Mouse (Mus musculus) heart, embryonic 13.5 days (tissue): ENCODE measurements around the gene Slc44a5. TPM values are rescaled to one million over a fixed set of nuclear protein-coding genes. Genes with fewer than 3 reads are reported as not detected.
"Not testable (repeated sequence)": the region's sequence is repeated elsewhere in the genome, so short reads cannot be mapped to it uniquely, and the experiment has no call there.

Experiments used
- ATAC-seq: fragments of 200-750 bp; cut with Nextera tagmentation; 2 replicates; pipeline ENCODE4 v1.8.0; 2017; ENCODE audit warnings: moderate TSS enrichment; ENCODE audit not compliant: insufficient number of reproducible peaks, low FRiP score, low TSS enrichment; ENCODE audit errors: extremely low read depth
- H3K27ac ChIP-seq: fragments of 300-500 bp; sonication (generic); replicated peaks from 2 replicates; pipeline ENCODE4 v1.5.1; 2015; ENCODE audit warnings: moderate library complexity, mild to moderate bottlenecking, inconsistent platforms
- H3K27me3 ChIP-seq: fragments of 300-500 bp; sonication (generic); replicated peaks from 2 replicates; pipeline ENCODE4 v1.6.1; 2015; ENCODE audit warnings: mild to moderate bottlenecking, inconsistent platforms
- H3K36me3 ChIP-seq: fragments of 300-500 bp; sonication (generic); 2 replicates; pipeline ENCODE4 v1.6.1; 2015; ENCODE audit warnings: mild to moderate bottlenecking, inconsistent platforms
- H3K4me1 ChIP-seq: fragments of 300-500 bp; sonication (generic); 2 replicates; pipeline ENCODE4 v1.6.1; 2015; ENCODE audit warnings: inconsistent platforms
- H3K4me2 ChIP-seq: fragments of 300-500 bp; sonication (generic); 2 replicates; pipeline ENCODE4 v1.6.1; 2015; ENCODE audit warnings: inconsistent platforms, mild to moderate bottlenecking, moderate library complexity
- H3K4me3 ChIP-seq: fragments of 300-500 bp; sonication (generic); 2 replicates; pipeline ENCODE4 v1.5.1; 2015; ENCODE audit warnings: moderate library complexity, mild to moderate bottlenecking, inconsistent platforms
- H3K9ac ChIP-seq: fragments of 300-500 bp; sonication (generic); 2 replicates; pipeline ENCODE4 v1.6.1; 2015; ENCODE audit warnings: inconsistent platforms, mild to moderate bottlenecking, moderate library complexity
- H3K9me3 ChIP-seq: fragments of 300-500 bp; sonication (generic); 2 replicates; pipeline ENCODE4 v1.6.1; 2016; ENCODE audit warnings: inconsistent platforms
- WGBS: fragments of 180-500 bp; shearing (Covaris S2); methylation state at CpG from one replicate; pipeline ENCODE4 v1.1.7; 2015; ENCODE audit warnings: mixed read lengths; 5-methylcytosine and 5-hydroxymethylcytosine counted together
- polyA plus RNA-seq: library from polyadenylated mRNA; unstranded; fragments of >200 nt; fragmentation: Nextera tagmentation; extraction: Ambion mirVana; gene quantifications from 2 replicates; pipeline ENCODE4 v1.2.1, GENCODE M21; 2015

Gene Slc44a5
- polyA plus RNA-seq, 1 experiment from 2014 or later: 0.76 TPM

DNA sequence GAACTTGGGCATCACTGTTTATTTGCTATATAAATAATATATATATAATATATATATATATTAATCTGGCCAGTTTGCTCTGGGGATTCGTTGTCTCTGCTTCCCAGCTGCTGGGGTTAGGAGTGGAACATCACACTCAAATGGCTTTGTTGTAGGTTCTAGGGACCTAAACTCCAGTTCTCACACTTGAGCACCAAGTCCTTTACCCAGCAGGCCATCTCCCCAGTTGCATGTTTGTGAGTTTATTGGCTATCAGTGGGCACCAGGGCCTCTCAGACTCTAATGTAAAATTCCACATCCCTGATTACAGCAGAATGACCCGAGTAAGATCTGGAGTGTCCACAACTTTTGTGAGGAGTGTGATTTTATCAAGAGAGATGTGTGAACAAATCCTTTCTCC, 161.5 kb downstream of the Slc44a5 start:
- Histone ChIP-seq H3K4me2 (no peak overlapping the region), H3K27ac (no peak overlapping the region), H3K27me3 (no peaks in the 10 kb centered on the region), H3K4me3 (no peak overlapping the region), H3K36me3 (no peaks in the 10 kb centered on the region), H3K9ac (no peak overlapping the region), H3K9me3 (no peaks in the 10 kb centered on the region), H3K4me1 (peaks cover 7% of the 10 kb centered on the region)
- ATAC-seq: no peak
- 65% methylated on average over 2 of the region's 2 CpGs for WGBS

DNA sequence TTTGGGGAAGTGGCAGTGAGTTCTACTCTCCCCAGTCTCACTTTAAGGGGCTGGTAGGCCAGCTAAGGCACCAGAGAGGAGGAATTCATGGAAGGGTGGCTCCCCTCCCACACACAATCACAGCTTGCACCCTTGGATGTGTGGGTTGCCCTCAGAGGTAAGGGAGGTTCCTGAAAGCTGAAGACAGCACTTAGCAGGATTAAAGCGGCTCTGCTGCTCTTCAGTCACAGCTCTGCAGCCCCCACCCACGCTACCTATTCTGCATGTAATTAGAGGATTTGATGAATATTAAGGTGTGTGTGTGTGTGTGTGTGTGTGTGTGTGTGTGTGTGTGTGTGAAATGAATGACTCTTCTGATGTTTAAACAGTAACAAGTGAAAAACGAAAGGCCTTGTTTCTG, 163.3 kb downstream of the Slc44a5 start:
- WGBS: 64% methylated on average over 3 of the region's 3 CpGs
- Histone ChIP-seq H3K4me2 (no peak overlapping the region), H3K4me3 (no peak overlapping the region), H3K27ac (no peak overlapping the region), H3K36me3 (no peaks in the 10 kb centered on the region), H3K27me3 (no peaks in the 10 kb centered on the region), H3K4me1 (no peaks in the 10 kb centered on the region), H3K9me3 (no peaks in the 10 kb centered on the region), H3K9ac (no peak overlapping the region)
- no peak for ATAC-seq

DNA sequence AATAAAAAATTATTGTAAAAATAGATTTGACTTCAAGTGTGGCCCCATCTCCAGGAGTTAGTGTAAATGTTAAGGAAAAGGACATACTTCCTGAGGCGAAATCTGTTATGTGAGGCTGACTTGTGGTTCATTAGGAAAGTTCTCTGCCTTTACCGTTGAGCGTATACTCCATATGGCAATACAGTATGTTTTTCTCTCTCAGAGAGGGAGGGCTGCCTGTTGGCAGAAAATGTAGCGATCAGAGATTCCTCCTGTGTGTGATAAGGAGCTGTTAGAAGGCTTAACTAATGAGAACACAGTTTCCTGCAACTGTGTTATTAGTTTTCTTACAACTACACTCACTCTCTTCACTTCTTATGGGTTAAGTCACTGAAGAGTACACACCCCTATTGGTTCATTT, 168.1 kb downstream of the Slc44a5 start:
- Histone ChIP-seq H3K27ac (no peak overlapping the region), H3K9me3 (no peaks in the 10 kb centered on the region), H3K4me1 (no peaks in the 10 kb centered on the region), H3K4me2 (no peak overlapping the region), H3K9ac (no peak overlapping the region), H3K4me3 (no peak overlapping the region), H3K27me3 (no peaks in the 10 kb centered on the region), H3K36me3 (no peaks in the 10 kb centered on the region)
- 59% methylated on average over 4 of the region's 4 CpGs for WGBS
- no peak for ATAC-seq

DNA sequence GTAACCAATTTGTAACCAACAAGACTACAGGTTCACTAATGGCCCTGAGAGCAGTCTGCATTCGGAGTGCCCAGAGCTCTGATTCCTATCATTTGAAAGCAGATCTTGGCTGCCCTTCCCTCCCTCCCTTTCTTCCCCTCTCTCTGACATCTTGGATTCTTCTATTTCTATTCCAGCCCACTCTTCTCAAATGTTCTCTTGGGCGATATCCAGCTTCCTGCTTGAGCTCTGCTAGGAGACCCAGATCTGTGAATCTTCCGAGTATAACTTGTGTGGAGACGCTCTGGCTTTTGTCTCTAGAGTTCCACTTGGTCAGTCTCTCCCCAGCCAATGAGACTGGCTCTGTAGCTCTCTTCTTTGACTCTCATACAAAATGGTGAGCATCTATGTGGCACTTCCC, 169.4 kb downstream of the Slc44a5 start:
- Histone ChIP-seq H3K27me3 (no peaks in the 10 kb centered on the region), H3K9ac (no peak overlapping the region), H3K4me3 (no peak overlapping the region), H3K36me3 (no peaks in the 10 kb centered on the region), H3K4me2 (no peak overlapping the region), H3K27ac (no peak overlapping the region), H3K9me3 (peaks cover 4% of the 10 kb centered on the region; the same call in 1 of the 2 replicates), H3K4me1 (no peaks in the 10 kb centered on the region)
- 69% methylated on average over 4 of the region's 4 CpGs for WGBS
- no peak for ATAC-seq

DNA sequence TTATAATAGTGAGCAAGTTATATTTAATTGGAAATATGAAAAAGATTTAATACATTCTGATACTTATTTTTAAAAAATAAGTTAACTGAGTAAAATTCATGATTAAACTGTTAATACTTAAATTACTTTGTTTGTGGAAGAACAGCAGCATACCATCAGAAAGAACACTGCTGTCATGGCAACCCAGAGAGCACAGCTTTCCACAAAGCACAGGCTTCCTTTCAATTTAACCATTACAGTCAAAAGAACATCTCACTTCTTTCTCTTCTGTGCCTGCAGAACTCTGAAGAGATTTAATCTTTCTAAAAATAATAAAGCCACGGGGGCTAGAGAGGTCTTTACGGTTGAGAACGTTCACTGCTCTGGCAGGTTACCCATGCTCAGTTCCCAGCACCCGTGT, 172.5 kb downstream of the Slc44a5 start:
- no peak for ATAC-seq
- 74% methylated on average over 4 of the region's 4 CpGs for WGBS
- Histone ChIP-seq H3K36me3 (no peaks in the 10 kb centered on the region), H3K9me3 (peaks cover 4% of the 10 kb centered on the region; the same call in 1 of the 2 replicates), H3K9ac (no peak overlapping the region), H3K27me3 (no peaks in the 10 kb centered on the region), H3K4me3 (no peak overlapping the region), H3K27ac (no peak overlapping the region), H3K4me1 (no peaks in the 10 kb centered on the region), H3K4me2 (no peak overlapping the region)

DNA sequence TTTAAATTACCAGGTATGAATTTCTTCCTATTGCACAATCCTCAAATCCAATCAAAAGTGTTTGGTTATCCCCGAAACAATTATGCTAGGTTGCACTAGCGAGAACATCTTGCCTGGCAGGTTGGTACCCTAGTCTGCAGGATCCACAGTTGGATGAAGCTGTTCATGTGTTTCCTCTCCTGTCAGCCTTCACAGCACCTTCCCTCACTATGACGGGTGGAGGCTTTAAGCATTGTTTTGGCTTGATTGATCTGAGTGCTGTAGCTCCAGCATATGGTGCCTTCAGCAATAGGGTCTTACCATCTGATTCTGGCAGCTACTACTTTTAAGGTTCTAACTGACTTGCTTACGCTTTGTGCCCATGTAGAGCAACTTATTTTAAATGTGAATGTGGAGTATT, 176.5 kb downstream of the Slc44a5 start:
- Histone ChIP-seq H3K36me3 (no peaks in the 10 kb centered on the region), H3K4me1 (no peaks in the 10 kb centered on the region), H3K4me2 (no peak overlapping the region), H3K27ac (no peak overlapping the region), H3K9me3 (peaks cover 4% of the 10 kb centered on the region; the same call in 1 of the 2 replicates), H3K4me3 (no peak overlapping the region), H3K27me3 (no peaks in the 10 kb centered on the region), H3K9ac (no peak overlapping the region)
- WGBS: 76% methylated on average over 4 of the region's 4 CpGs
- no peak for ATAC-seq

DNA sequence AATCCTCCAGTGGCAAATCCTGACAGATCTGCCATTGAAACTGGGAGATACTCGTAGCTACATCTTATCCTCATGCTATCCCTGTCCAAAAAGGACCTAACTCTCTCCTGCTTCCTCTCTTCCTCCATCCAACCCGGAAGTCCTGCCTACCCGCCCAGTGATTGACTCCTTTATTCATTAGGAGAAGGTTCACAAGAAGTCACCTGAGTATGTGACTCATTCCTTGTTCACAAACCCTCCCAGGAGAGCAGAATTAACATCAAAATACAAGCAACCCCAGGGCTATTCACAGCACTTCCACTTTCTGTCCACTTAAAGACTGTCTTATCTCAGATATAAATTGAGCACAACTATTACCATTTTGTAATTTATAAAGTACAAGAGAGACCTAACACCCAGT, 180.3 kb downstream of the Slc44a5 start:
- WGBS: 75% methylated on average over 3 of the region's 3 CpGs
- not testable (repeated sequence) for H3K4me3 ChIP-seq, H3K27me3 ChIP-seq, H3K9me3 ChIP-seq, H3K4me1 ChIP-seq, ATAC-seq, H3K9ac ChIP-seq, H3K4me2 ChIP-seq, H3K36me3 ChIP-seq, H3K27ac ChIP-seq

DNA sequence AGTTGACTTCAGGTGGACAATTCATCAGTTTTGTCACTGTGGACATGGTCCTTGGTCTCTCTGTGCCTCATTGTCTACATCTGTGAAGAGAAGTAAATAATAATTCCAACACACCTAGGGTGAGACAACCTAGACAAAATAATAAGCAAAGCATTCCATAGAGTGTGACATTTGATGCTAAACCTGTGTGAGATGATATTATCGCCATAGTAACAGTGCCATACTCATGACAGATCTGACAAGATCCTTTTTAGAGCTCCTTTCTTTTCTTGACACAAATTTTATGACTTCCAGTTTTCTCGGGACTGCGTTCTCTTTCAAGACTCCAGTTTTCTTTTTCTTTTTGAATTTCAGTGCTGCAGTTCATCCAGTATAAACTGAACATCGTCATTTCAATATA, 192.6 kb downstream of the Slc44a5 start:
- Histone ChIP-seq H3K4me1 (no peaks in the 10 kb centered on the region), H3K4me2 (no peak overlapping the region), H3K27me3 (no peaks in the 10 kb centered on the region), H3K36me3 (no peaks in the 10 kb centered on the region), H3K27ac (no peak overlapping the region), H3K9me3 (no peaks in the 10 kb centered on the region), H3K9ac (no peak overlapping the region), H3K4me3 (no peak overlapping the region)
- 83% methylated on average over 4 of the region's 4 CpGs for WGBS
- no peak for ATAC-seq

DNA sequence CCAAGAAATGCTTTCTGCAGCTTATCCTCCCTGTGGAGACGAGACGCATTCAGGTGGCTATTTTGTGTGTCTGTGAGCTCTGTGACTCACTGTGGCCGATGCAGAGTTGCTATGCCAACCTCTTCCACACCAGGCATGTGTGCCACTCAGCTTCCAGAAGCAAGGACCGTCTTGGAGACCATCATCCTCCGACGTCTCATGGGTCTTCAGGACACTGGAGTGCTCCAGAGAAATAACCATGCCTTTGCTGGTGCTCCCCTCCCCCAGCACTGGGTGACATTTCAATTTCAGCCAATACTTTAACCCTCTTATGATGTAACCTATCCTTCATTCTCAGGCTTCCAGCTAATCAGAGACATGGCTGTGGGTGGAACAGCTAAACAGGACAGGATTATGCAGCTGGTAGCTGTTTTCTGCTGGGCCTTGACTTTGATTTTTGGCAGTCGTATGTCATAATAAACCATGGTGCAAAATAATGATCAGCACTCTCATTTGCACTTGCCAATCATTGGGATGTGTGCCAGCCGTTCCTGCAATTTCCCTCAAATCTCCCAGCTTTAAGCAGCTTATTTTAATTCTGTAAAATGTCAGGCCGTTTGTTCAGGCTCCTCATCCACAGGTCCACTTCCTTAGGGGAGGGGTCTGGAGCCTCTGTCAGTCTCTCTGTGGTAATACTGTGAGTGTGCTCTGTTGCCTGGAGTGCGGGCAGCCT, 198.8 kb downstream of the Slc44a5 start:
- ATAC-seq: no peak
- Histone ChIP-seq H3K9me3 (no peaks in the 10 kb centered on the region), H3K9ac (no peak overlapping the region), H3K27me3 (no peaks in the 10 kb centered on the region), H3K36me3 (no peaks in the 10 kb centered on the region), H3K4me1 (no peaks in the 10 kb centered on the region), H3K27ac (no peak overlapping the region), H3K4me3 (no peak overlapping the region), H3K4me2 (no peak overlapping the region)
- 64% methylated on average over 10 of the region's 10 CpGs for WGBS

DNA sequence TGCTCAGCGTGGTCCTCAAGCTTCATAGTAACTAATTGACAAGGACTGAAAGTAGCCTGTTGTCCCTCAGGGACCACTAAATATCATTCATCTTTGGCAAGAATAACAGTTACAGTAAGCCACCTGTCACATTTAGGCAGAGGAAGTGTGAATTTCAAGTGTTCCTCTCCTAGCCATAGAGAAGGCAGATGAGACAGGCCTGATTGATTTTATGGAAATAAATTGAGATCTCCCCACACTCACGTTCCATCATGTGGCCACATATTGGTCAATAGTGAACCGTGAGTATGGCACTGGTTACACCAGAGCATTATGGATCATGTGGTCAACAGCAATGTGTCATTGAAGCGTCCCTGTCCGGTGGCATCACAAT, 199.3 kb downstream of the Slc44a5 start:
- Histone ChIP-seq H3K9me3 (no peaks in the 10 kb centered on the region), H3K27me3 (no peaks in the 10 kb centered on the region), H3K4me2 (no peak overlapping the region), H3K9ac (no peak overlapping the region), H3K36me3 (no peaks in the 10 kb centered on the region), H3K4me1 (no peaks in the 10 kb centered on the region), H3K27ac (no peak overlapping the region), H3K4me3 (no peak overlapping the region)
- no peak for ATAC-seq
- WGBS: 83% methylated on average over 5 of the region's 5 CpGs

DNA sequence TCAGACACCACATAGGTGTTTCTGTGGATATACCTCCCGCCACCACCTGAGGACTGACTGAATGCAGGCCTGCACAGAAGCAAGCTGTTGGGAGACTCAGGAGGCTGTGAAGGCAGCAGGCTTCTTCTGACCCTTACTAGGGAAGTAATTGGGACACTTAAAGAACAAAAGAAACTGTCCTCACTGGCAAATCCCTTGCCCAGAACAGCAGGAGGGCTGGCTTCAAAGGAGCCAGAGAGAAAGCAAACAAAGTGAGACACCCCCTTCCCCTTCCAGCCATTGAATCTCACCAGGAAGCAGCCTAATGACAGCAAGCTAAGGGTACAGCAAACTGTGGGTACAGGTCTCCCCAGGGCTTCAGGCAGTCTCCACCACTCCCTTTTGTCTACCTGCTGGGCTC, 200.3 kb downstream of the Slc44a5 start:
- Histone ChIP-seq H3K4me1 (peaks cover 9% of the 10 kb centered on the region), H3K9me3 (no peaks in the 10 kb centered on the region), H3K36me3 (no peaks in the 10 kb centered on the region), H3K27me3 (no peaks in the 10 kb centered on the region), H3K4me3 (no peak overlapping the region), H3K9ac (no peak overlapping the region), H3K4me2 (no peak overlapping the region), H3K27ac (no peak overlapping the region)
- 50% methylated on average over 1 of the region's 1 CpGs for WGBS
- no peak for ATAC-seq

DNA sequence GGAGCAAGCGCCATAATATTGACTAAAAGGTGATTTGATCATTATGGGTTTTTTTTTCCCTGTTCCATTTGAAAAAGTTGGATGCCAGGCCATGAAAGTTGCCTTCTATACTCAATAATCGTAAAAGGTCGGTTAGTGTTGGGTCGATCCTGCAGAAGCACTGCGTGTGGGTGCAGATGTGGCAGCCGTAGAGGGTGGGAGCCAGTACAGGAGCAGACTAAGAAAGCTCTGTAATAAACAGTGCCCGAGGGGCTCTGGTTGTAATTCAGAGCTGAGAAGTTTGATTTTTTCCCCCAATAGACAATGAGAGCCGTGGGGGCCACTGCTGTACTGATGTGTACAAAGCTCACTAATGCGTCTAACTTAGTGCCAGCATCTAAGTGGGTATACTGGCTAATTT, 200.8 kb downstream of the Slc44a5 start:
- 62% methylated on average over 9 of the region's 9 CpGs for WGBS
- no peak for ATAC-seq

More for the DNA sequence above, 200.8 kb downstream of the Slc44a5 start:
- no peaks in the 10 kb centered on the region for H3K36me3 ChIP-seq
- no peaks in the 10 kb centered on the region for H3K27me3 ChIP-seq
- H3K4me1 ChIP-seq: peaks cover 11% of the 10 kb centered on the region
- H3K9me3 ChIP-seq: no peaks in the 10 kb centered on the region
- H3K4me2 ChIP-seq: no peak overlapping the region
- no peak overlapping the region for H3K27ac ChIP-seq
- H3K4me3 ChIP-seq: no peak overlapping the region
- H3K9ac ChIP-seq: no peak overlapping the region
